Mouse (Mus musculus): ENCODE results near the gene Rufy3. TPM values are rescaled to one million over a fixed set of nuclear protein-coding genes. Genes with fewer than 3 reads are reported as not detected.

Rufy3 gene
- polyA plus RNA-seq, 1 experiment from 2014 or later: 9.9 TPM

GRCm38 (mm10) chr5:88586407-88587174, 21.8 kb downstream of the Rufy3 start:
- ATAC-seq (ENCODE audit: insufficient number of reproducible peaks, low FRiP score, low TSS enrichment, low read depth) (peak; percentile 53; the same call in 1 of the 2 replicates), DNase-seq (ENCODE audit: low spot score) (no peak)
- Histone ChIP-seq H3K4me3 (ENCODE audit: low read depth, low read length) (no peak overlapping the region), H3K4me1 (ENCODE audit: control insufficient read depth, insufficient read depth, low read length) (peaks cover 10% of the 10 kb centered on the region), H3K4me2 (ENCODE audit: low read depth, severe bottlenecking) (no peak overlapping the region), H3K27ac (replicated peaks; ENCODE audit: low read depth, low read length) (no peak overlapping the region), H3K27me3 (ENCODE audit: control insufficient read depth, insufficient read depth, low read length) (no peaks in the 10 kb centered on the region), H3K9ac (ENCODE audit: low read length) (no peak overlapping the region), H3K36me3 (ENCODE audit: control insufficient read depth, insufficient read depth, low read length) (no peaks in the 10 kb centered on the region), H3K9me3 (ENCODE audit: control insufficient read depth, low read length) (no peaks in the 10 kb centered on the region)
- WGBS: 75% methylated on average over 7 of the region's 7 CpGs

DNA sequence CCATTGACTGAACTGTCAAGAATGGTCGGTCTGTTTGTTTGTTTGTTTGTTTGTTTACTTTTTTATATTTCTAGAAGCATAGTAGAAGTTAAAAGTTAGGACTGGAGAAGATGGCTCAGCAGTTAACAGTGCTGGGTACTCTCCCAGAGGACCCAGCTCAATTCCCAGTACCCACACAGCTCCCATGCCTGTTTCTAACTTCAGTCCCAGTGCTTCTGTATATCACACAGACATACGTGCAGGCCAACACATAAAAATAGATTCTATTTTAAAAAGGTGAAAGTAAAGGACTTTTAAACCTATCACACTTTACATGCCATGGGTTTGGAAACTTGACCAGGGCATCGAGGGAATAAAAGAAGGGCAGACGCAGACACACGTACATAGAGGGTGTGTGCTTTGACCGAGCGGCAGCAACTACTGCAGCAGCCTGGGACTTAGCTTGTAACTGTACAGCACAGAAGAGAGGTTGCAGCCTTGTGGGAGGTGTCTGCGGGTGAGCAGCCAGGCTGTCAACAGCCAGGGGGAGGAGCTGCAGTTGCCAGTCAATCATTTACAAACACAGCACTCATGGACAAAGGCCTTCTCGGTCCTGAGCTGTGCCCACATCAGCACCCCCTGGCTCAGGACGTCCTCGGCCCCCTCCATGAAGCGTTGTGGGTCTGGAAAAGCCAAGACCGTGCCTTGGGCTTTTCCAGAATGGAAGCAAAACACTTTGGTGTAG, 22.5 kb downstream of the Rufy3 start:
- Histone ChIP-seq H3K9ac (ENCODE audit: low read length) (no peak overlapping the region; the same call in 1 of the 2 replicates), H3K9me3 (ENCODE audit: control insufficient read depth, low read length) (no peaks in the 10 kb centered on the region), H3K4me1 (ENCODE audit: control insufficient read depth, insufficient read depth, low read length) (peaks cover 10% of the 10 kb centered on the region), H3K4me3 (ENCODE audit: low read depth, low read length) (no peak overlapping the region), H3K27me3 (ENCODE audit: control insufficient read depth, insufficient read depth, low read length) (no peaks in the 10 kb centered on the region), H3K36me3 (ENCODE audit: control insufficient read depth, insufficient read depth, low read length) (no peaks in the 10 kb centered on the region), H3K4me2 (ENCODE audit: low read depth, severe bottlenecking) (no peak overlapping the region), H3K27ac (replicated peaks; ENCODE audit: low read depth, low read length) (no peak overlapping the region; the same call in 1 of the 2 replicates)
- DNase-seq (ENCODE audit: low spot score): peak; percentile 39
- ATAC-seq (ENCODE audit: insufficient number of reproducible peaks, low FRiP score, low TSS enrichment, low read depth): no peak
- WGBS: 62% methylated on average over 13 of the region's 13 CpGs

- H3K36me3 ChIP-seq (ENCODE audit: control insufficient read depth, insufficient read depth, low read length): no peaks in the 10 kb centered on the region
- H3K9ac ChIP-seq (ENCODE audit: low read length): no peak overlapping the region
- 77% methylated on average over 5 of the region's 5 CpGs for WGBS
- ATAC-seq (ENCODE audit: insufficient number of reproducible peaks, low FRiP score, low TSS enrichment, low read depth) (no peak), DNase-seq (ENCODE audit: low spot score) (no peak)
- H3K4me3 ChIP-seq (ENCODE audit: low read depth, low read length): no peak overlapping the region
- peaks cover 10% of the 10 kb centered on the region for H3K4me1 ChIP-seq (ENCODE audit: control insufficient read depth, insufficient read depth, low read length)
- no peaks in the 10 kb centered on the region for H3K27me3 ChIP-seq (ENCODE audit: control insufficient read depth, insufficient read depth, low read length)
- H3K4me2 ChIP-seq (ENCODE audit: low read depth, severe bottlenecking): no peak overlapping the region
- no peak overlapping the region for H3K27ac ChIP-seq (replicated peaks; ENCODE audit: low read depth, low read length)
- H3K9me3 ChIP-seq (ENCODE audit: control insufficient read depth, low read length): no peaks in the 10 kb centered on the region
Observed at GRCm38 (mm10) chr5:88588481-88588880, 23.6 kb downstream of the Rufy3 start.

- no peaks in the 10 kb centered on the region for H3K4me1 ChIP-seq (ENCODE audit: control insufficient read depth, insufficient read depth, low read length)
- 85% methylated on average over 13 of the region's 13 CpGs for WGBS
- H3K9ac ChIP-seq (ENCODE audit: low read length): no peak overlapping the region
- no peak overlapping the region for H3K27ac ChIP-seq (replicated peaks; ENCODE audit: low read depth, low read length)
- H3K4me3 ChIP-seq (ENCODE audit: low read depth, low read length): no peak overlapping the region
- H3K27me3 ChIP-seq (ENCODE audit: control insufficient read depth, insufficient read depth, low read length): no peaks in the 10 kb centered on the region
- no peaks in the 10 kb centered on the region for H3K9me3 ChIP-seq (ENCODE audit: control insufficient read depth, low read length)
- no peaks in the 10 kb centered on the region; the same call in 1 of the 2 replicates for H3K36me3 ChIP-seq (ENCODE audit: control insufficient read depth, insufficient read depth, low read length)
- ATAC-seq (ENCODE audit: insufficient number of reproducible peaks, low FRiP score, low TSS enrichment, low read depth) (no peak), DNase-seq (ENCODE audit: low spot score) (no peak)
- no peak overlapping the region for H3K4me2 ChIP-seq (ENCODE audit: low read depth, severe bottlenecking)
Observed at GRCm38 (mm10) chr5:88593421-88594172, 28.8 kb downstream of the Rufy3 start.

GRCm38 (mm10) chr5:88594173-88594569, 29.3 kb downstream of the Rufy3 start:
- no peak for DNase-seq (ENCODE audit: low spot score)
- no peaks in the 10 kb centered on the region for H3K4me1 ChIP-seq (ENCODE audit: control insufficient read depth, insufficient read depth, low read length)
- H3K9ac ChIP-seq (ENCODE audit: low read length): no peak overlapping the region
- no peak overlapping the region for H3K27ac ChIP-seq (replicated peaks; ENCODE audit: low read depth, low read length)
- H3K4me3 ChIP-seq (ENCODE audit: low read depth, low read length): no peak overlapping the region
- ATAC-seq (ENCODE audit: insufficient number of reproducible peaks, low FRiP score, low TSS enrichment, low read depth): no peak
- WGBS: 92% methylated on average over 7 of the region's 7 CpGs
- H3K9me3 ChIP-seq (ENCODE audit: control insufficient read depth, low read length): no peaks in the 10 kb centered on the region
- H3K4me2 ChIP-seq (ENCODE audit: low read depth, severe bottlenecking): no peak overlapping the region
- no peaks in the 10 kb centered on the region; the same call in 1 of the 2 replicates for H3K36me3 ChIP-seq (ENCODE audit: control insufficient read depth, insufficient read depth, low read length)
- H3K27me3 ChIP-seq (ENCODE audit: control insufficient read depth, insufficient read depth, low read length): no peaks in the 10 kb centered on the region

- DNase-seq (ENCODE audit: low spot score) (no peak), ATAC-seq (ENCODE audit: insufficient number of reproducible peaks, low FRiP score, low TSS enrichment, low read depth) (no peak)
- Histone ChIP-seq H3K27ac (replicated peaks; ENCODE audit: low read depth, low read length) (no peak overlapping the region), H3K4me3 (ENCODE audit: low read depth, low read length) (no peak overlapping the region), H3K9ac (ENCODE audit: low read length) (no peak overlapping the region), H3K27me3 (ENCODE audit: control insufficient read depth, insufficient read depth, low read length) (no peaks in the 10 kb centered on the region), H3K4me2 (ENCODE audit: low read depth, severe bottlenecking) (no peak overlapping the region), H3K4me1 (ENCODE audit: control insufficient read depth, insufficient read depth, low read length) (no peaks in the 10 kb centered on the region), H3K9me3 (ENCODE audit: control insufficient read depth, low read length) (no peaks in the 10 kb centered on the region), H3K36me3 (ENCODE audit: control insufficient read depth, insufficient read depth, low read length) (no peaks in the 10 kb centered on the region; the same call in 1 of the 2 replicates)
- 80% methylated on average over 5 of the region's 5 CpGs for WGBS
Observed at GRCm38 (mm10) chr5:88595537-88596455, 31.0 kb downstream of the Rufy3 start.

DNA sequence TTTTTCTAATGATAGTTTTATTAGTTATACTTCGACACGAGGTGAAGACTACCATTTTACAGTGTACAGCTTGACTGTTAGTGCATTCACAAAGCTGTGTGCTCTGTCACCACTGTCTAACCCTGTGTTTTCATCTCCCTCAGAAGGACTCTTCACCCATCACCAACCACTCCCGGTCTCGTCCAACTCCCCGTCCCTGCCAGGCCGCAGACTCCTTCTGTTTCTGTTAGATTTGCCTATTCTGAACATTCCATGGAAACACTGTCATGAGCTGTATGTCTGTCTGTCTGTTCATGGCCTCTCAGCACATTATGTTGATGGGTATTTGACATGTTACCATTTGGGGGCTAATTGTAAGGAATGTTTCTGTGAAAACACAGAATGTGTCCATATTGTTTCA, 34.1 kb downstream of the Rufy3 start:
- Histone ChIP-seq H3K9me3 (ENCODE audit: control insufficient read depth, low read length) (no peaks in the 10 kb centered on the region), H3K9ac (ENCODE audit: low read length) (no peak overlapping the region), H3K4me3 (ENCODE audit: low read depth, low read length) (no peak overlapping the region), H3K27ac (replicated peaks; ENCODE audit: low read depth, low read length) (no peak overlapping the region), H3K4me1 (ENCODE audit: control insufficient read depth, insufficient read depth, low read length) (no peaks in the 10 kb centered on the region), H3K4me2 (ENCODE audit: low read depth, severe bottlenecking) (no peak overlapping the region), H3K36me3 (ENCODE audit: control insufficient read depth, insufficient read depth, low read length) (no peaks in the 10 kb centered on the region; the same call in 1 of the 2 replicates), H3K27me3 (ENCODE audit: control insufficient read depth, insufficient read depth, low read length) (no peaks in the 10 kb centered on the region)
- no peak for ATAC-seq (ENCODE audit: insufficient number of reproducible peaks, low FRiP score, low TSS enrichment, low read depth)
- no peak for DNase-seq (ENCODE audit: low spot score)
- WGBS: 92% methylated on average over 6 of the region's 6 CpGs

Measured in limb, embryonic 11.5 days (tissue).